Mouse (Mus musculus): ENCODE measurements around the gene Vmn1r160.
"Not testable (repeated sequence)": the region's sequence is repeated elsewhere in the genome, so short reads cannot be mapped to it uniquely, and the experiment has no call there.

The Vmn1r160 gene

GRCm38 (mm10) chr7:22870924-22871323 lies at the start of gene Vmn1r160:
Gene Vmn1r160, plus strand, starts transcription at chr7:22871224.
- not testable (repeated sequence) for DNase-seq (ENCODE audit: low spot score in 2 of 2)

- not testable (repeated sequence) for DNase-seq (ENCODE audit: low spot score in 2 of 2)
Measured at GRCm38 (mm10) chr7:22843505-22843904, 27.5 kb upstream of the Vmn1r160 start, which contains the start of gene Vmn1r159. Gene Vmn1r159, minus strand, starts transcription at chr7:22843605.

Measured in thymus, postnatal 10 days (tissue).